ENCODE assay signal across 24 mouse cellular contexts in the genomic region with DNA sequence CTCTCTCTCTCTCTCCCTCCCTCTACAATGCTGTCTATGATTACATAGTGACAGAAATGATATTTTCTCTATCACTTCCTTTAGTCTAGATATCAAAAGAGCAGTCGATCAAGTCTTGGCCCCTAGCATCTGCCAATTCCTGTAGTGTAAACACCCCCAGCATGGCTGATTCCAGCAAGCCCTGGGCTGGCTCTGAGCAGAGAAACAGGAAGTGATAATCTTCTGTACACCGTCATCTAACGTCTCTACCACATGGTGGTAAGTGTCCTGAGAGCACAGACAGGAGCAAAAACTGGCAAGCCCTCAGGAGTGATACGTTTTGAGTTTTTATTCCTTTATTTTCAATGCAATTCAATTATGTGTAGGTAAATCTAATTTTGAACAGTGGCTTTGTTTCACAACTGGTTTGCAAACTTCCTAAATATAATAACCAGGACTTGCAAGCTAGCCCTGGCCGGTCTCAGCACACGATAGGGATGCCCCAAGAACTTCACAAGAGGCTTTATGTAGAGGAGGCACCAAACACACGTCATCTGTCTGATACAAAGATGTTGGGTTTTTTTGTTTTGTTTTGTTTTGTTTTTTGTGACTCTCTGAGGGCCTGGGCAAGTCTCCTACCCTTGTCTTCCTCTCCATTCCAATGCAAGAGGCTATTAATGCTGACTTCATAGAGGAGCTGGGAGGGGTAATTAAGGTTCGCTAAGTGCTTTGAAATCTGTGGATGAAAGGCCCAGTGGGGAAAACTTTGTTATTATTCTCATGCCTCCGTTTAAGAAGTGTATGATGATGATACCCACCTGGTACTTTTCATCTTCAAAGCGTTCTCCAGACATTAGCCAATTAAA.
DNase-seq lines count a peak whose midpoint lies in the region; ATAC-seq and TF ChIP-seq lines count a peak whose summit lies in the region.
"Had no signal": no experiment of that assay in that cellular context is flagged by ENCODE, and none has a peak within 500 bp of the region (broad histone marks: within the 10 kb centered on the region; RNA-seq: fewer than 3 reads in every experiment).

No protein-coding gene starts in this region.

- H3K27ac ChIP-seq in intestine, postnatal 0 days (ENCODE audit: low read depth, low read length): 0 out of 2 replicates have a peak overlapping the region, but pooled peaks have one; percentile 4
- no peak overlapping the region for H3K27ac ChIP-seq in intestine, embryonic 15.5 days
- H3K27ac ChIP-seq in midbrain, embryonic 11.5 days (ENCODE audit: low read depth, low read length): no peak overlapping the region
- H3K27ac ChIP-seq in midbrain, postnatal 0 days (ENCODE audit: low read depth, low read length): no peak overlapping the region
- H3K27ac ChIP-seq: forebrain, embryonic 10.5 days; heart, embryonic 10.5 days; hindbrain, postnatal 0 days; kidney, postnatal 0 days; limb, embryonic 10.5 days had no signal

- no peak for TF ChIP-seq CTCF in intestine, postnatal 0 days (IDR thresholded peaks at IDR 0.05; ENCODE audit: low read depth)
- TF ChIP-seq CTCF in midbrain, postnatal 0 days (IDR thresholded peaks at IDR 0.05): no peak

- H3K9ac ChIP-seq in intestine, postnatal 0 days (ENCODE audit: low read depth, low read length): no peak overlapping the region
- no peak overlapping the region for H3K9ac ChIP-seq in intestine, embryonic 15.5 days
- H3K9ac ChIP-seq in midbrain, embryonic 11.5 days (ENCODE audit: low read length): no peak overlapping the region
- no peak overlapping the region for H3K9ac ChIP-seq in midbrain, postnatal 0 days (replicated peaks; ENCODE audit: low read length, poor library complexity, severe bottlenecking)
- H3K9ac ChIP-seq: forebrain, postnatal 0 days had no signal

- no peak overlapping the region for H3K4me2 ChIP-seq in intestine, postnatal 0 days (replicated peaks; ENCODE audit: low read depth)
- H3K4me2 ChIP-seq in intestine, embryonic 15.5 days (replicated peaks): no peak overlapping the region
- H3K4me2 ChIP-seq in midbrain, embryonic 11.5 days: no peak overlapping the region
- no peak overlapping the region for H3K4me2 ChIP-seq in midbrain, postnatal 0 days (ENCODE audit: low read depth, low read length, poor library complexity, severe bottlenecking)

- H3K4me3 ChIP-seq in intestine, postnatal 0 days (ENCODE audit: low read depth, low read length): no peak overlapping the region
- H3K4me3 ChIP-seq in intestine, embryonic 15.5 days (replicated peaks): no peak overlapping the region
- no peak overlapping the region for H3K4me3 ChIP-seq in midbrain, embryonic 11.5 days (ENCODE audit: low read depth, low read length)
- no peak overlapping the region for H3K4me3 ChIP-seq in midbrain, postnatal 0 days (ENCODE audit: low read depth, low read length)
- H3K4me3 ChIP-seq: forebrain, embryonic 10.5 days; heart, embryonic 10.5 days; limb, embryonic 10.5 days had no signal

- no peaks in the 10 kb centered on the region for H3K4me1 ChIP-seq in intestine, postnatal 0 days (replicated peaks; ENCODE audit: control insufficient read depth, insufficient read depth, low read length)
- H3K4me1 ChIP-seq in intestine, embryonic 15.5 days (replicated peaks): no peaks in the 10 kb centered on the region
- H3K4me1 ChIP-seq in midbrain, embryonic 11.5 days (ENCODE audit: control insufficient read depth, insufficient read depth, low read length): no peaks in the 10 kb centered on the region
- H3K4me1 ChIP-seq in midbrain, postnatal 0 days (ENCODE audit: insufficient read depth, low read length): no peaks in the 10 kb centered on the region
- H3K4me1 ChIP-seq: forebrain, embryonic 10.5 days; limb, embryonic 10.5 days had no signal

- intact Hi-C loops in gastrocnemius, postnatal 36 days (cut with DNase I): no loop called here

- peak; percentile 59 for DNase-seq in midbrain, embryonic 11.5 days (ENCODE audit: low spot score, missing footprints)
- no peak for DNase-seq in midbrain, postnatal 0 days (ENCODE audit: low spot score)
- peak; percentile 40 for DNase-seq in lung, postnatal 10 days
- DNase-seq in layer of hippocampus, adult 9-10 months (ENCODE audit: low spot score): no peak
- DNase-seq in gastrocnemius, postnatal 36 days: no peak
- DNase-seq: adrenal gland, postnatal 10 days; B cell, adult 2 months; cerebellum, adult 9-11 months; forebrain, postnatal 0 days; kidney, adult 2 months; liver; right cerebral cortex, adult 18-20 months; right cerebral cortex, postnatal 4 days; thymus, adult 18-20 months; thymus, postnatal 36 days had no signal

- WGBS in intestine, postnatal 0 days: 66% methylated on average over 10 of the region's 10 CpGs
- 60% methylated on average over 10 of the region's 10 CpGs for WGBS in intestine, embryonic 15.5 days
- WGBS in midbrain, embryonic 11.5 days: 81% methylated on average over 10 of the region's 10 CpGs
- WGBS in midbrain, postnatal 0 days: 77% methylated on average over 10 of the region's 10 CpGs

- ATAC-seq in intestine, postnatal 0 days: no peak
- ATAC-seq in intestine, embryonic 15.5 days: no peak
- ATAC-seq in midbrain, embryonic 11.5 days (ENCODE audit: low FRiP score): no peak
- ATAC-seq in midbrain, postnatal 0 days (ENCODE audit: low FRiP score): no peak
- ATAC-seq: activated CD4-positive, CD25-positive, alpha-beta regulatory T cell, adult 4 months; forebrain, postnatal 0 days; hindbrain, postnatal 0 days; midbrain, embryonic 16.5 days had no signal

- H3K36me3 ChIP-seq in intestine, postnatal 0 days (ENCODE audit: control insufficient read depth, insufficient read depth): no peaks in the 10 kb centered on the region
- H3K36me3 ChIP-seq in intestine, embryonic 15.5 days: no peaks in the 10 kb centered on the region
- no peaks in the 10 kb centered on the region for H3K36me3 ChIP-seq in midbrain, embryonic 11.5 days (ENCODE audit: control insufficient read depth, insufficient read depth, low read length)
- no peaks in the 10 kb centered on the region for H3K36me3 ChIP-seq in midbrain, postnatal 0 days (ENCODE audit: insufficient read depth, low read length)
- H3K36me3 ChIP-seq: forebrain, embryonic 10.5 days; heart, embryonic 10.5 days; limb, embryonic 10.5 days had no signal

- no peaks in the 10 kb centered on the region for H3K27me3 ChIP-seq in intestine, postnatal 0 days (replicated peaks; ENCODE audit: control insufficient read depth, insufficient read depth, low read length)
- H3K27me3 ChIP-seq in intestine, embryonic 15.5 days (replicated peaks): no peaks in the 10 kb centered on the region
- no peaks in the 10 kb centered on the region for H3K27me3 ChIP-seq in midbrain, embryonic 11.5 days (ENCODE audit: control insufficient read depth, insufficient read depth, low read length)
- no peaks in the 10 kb centered on the region for H3K27me3 ChIP-seq in midbrain, postnatal 0 days (ENCODE audit: insufficient read depth, low read length)

- H3K9me3 ChIP-seq in intestine, postnatal 0 days (ENCODE audit: control insufficient read depth): no peaks in the 10 kb centered on the region
- no peaks in the 10 kb centered on the region for H3K9me3 ChIP-seq in intestine, embryonic 15.5 days
- H3K9me3 ChIP-seq in midbrain, embryonic 11.5 days (ENCODE audit: control insufficient read depth, low read length): no peaks in the 10 kb centered on the region
- no peaks in the 10 kb centered on the region for H3K9me3 ChIP-seq in midbrain, postnatal 0 days (ENCODE audit: low read length)
- H3K9me3 ChIP-seq: forebrain, embryonic 10.5 days; heart, embryonic 10.5 days; limb, embryonic 10.5 days had no signal

Comparison
In these comparisons a context has a peak if more than half of its experiments do, and no peak if none do; other contexts are left out.
1. DNase-seq: peak in midbrain, embryonic 11.5 days (single experiment) and lung, postnatal 10 days (single experiment); none in midbrain, postnatal 0 days (single experiment), layer of hippocampus, adult 9-10 months (single experiment) and gastrocnemius, postnatal 36 days (0 of 2).